Mouse (Mus musculus) right cerebral cortex, adult 2 months (tissue): Measurements from ENCODE around the gene Spock2.
"Not testable (repeated sequence)": the region's sequence is repeated elsewhere in the genome, so short reads cannot be mapped to it uniquely, and the experiment has no call there.

ENCODE experiments used
- DNase-seq, 2 experiments: peaks; one replicate each; pipeline ENCODE4 v3.0.0; 2021 to 2022; ENCODE audit warnings: low spot score in 2 of 2

Spock2 gene

DNA sequence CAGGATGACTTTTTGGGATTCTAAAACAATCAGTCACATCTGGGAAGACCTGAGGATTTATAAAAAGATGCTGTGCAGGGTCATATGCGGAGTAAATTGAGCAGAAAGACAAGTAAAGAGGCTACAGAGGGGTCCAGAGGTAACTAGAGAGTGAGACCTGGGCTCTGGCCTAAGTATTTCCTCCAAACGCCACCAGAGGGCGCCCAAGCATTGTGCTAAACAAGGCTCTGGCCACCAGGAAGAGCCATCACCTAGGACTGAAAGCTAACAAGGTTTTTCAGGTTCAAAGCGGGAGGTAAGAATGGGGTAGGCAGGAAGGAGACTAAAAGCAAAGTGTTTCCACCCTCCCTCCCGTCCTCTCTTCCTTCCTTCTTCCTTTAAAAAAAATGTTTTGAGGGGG is 42.1 kb downstream of the Spock2 start:
- DNase-seq: peak; percentile 77 to 84

DNA sequence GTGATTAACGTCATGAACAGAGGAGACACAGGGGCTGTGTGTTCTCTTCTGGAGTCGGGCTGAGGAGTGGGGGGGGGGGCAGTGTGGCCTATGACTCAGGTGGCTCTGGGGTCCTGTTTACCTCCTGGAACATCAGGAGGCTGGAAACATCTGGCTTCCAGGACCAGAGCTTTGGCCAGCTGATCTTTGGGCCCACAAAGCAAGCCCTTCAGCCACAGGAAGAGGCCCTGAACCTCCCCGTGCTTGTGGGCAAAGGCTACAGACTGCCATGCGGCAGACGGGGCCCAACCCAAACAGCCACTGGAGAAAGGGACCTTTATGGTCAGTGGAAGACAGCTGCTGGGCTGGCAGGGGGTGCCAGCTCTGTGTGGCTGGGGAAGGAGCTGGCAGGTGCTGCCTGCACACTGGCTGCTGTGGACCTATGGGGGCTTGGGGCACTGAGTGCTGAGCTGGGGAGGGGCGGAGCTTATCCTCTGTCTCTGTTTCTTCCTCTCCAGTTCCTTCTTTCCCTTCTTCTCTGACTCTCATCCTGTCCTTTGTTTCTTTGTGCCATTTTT is 45.2 kb downstream of the Spock2 start:
- DNase-seq: no peak

GRCm38 (mm10) chr10:60156016-60156415 is 50.0 kb downstream of the Spock2 start:
- DNase-seq: no peak

DNA sequence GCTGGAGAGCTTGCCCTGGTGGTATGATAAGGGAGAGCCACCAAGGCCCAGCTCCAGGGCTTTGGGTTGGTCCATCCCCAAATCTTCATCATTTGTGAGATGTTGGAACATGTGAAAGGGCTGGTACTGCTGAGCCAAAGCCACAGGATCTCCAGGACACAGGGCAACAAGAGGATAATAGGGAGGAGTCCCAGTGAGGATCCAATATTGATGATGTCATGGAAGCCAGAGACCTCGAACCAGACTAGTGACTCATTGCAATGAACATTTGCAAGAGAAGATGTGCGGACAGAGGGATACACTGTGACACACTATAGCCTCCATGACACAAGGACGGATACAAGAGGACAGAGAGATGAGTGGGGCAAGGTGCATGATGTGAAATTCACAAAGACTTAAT is 52.1 kb downstream of the Spock2 start:
- DNase-seq: no peak

- DNase-seq: not testable (repeated sequence)
These were observed 55.4 kb downstream of the Spock2 start for GRCm38 (mm10) chr10:60161397-60161796.

DNA sequence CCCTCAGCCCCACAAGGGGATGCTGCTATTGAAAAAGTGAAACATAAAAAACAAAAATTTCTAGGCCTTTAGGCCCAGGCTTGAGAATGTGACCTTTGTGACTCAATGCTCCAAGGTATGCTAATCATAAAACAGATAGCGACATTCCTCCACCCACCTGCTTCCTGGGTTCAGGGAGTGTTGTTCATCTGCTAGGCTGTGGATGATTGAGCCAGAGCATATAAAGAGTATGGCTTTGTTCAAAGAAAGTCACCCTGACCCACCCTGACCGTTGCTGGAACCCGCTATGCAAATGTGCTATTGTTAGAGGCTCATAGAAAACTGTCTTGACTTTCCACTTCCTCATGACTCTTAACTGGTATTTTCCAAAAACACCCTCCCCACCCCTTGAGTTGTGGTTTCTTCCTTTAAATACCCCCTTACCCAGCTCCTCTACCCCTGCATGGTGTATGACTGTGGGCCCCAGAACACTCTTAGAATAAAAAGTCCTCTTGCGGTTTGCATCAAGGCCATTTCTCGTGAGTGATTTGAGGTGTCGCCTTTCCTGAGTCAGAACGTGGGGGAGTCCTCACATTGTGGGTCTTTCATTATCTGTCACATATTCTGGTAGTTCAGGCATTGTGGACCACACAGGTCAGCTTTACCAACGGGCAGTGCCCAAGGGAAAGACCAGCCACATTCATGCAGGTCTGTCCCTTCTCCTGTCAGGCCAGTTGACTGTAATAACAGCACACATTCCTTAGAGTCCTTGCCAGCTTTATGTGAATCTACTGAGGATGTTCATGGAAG is 56.4 kb downstream of the Spock2 start:
- not testable (repeated sequence) for DNase-seq

DNA sequence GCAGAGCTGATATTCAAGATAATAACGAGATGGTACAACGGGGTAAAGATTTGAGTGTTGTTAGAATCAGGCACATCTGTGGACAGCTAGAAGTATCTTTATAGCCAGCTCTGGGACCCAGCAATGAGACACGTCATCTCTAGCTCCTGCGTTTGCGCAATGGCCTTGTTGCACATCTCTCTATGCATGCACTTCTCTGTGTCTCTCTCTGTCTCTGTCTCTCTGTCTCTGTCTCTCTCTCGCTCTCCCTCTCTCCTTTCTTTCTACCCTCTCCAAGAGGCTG is 56.9 kb downstream of the Spock2 start:
- no peak for DNase-seq

DNA sequence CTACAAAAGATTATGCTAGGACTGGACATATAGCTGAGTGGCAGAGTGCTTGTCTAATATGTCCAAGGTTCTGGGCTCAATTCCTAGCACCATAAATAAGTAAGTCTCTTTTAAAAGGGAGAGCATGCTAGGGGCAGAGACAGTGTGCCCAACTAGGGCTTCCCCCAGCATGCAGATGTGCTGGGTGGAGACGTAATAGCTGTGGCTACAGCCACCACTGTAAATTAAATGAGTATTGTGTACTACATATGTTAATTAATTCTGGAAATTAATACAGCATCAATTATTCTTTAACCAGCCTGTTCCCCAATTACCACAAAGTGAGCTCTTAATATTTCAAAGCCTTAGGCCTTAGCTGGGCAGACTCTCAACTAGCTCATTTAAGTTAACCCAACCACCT is 58.9 kb downstream of the Spock2 start:
- no peak for DNase-seq

DNA sequence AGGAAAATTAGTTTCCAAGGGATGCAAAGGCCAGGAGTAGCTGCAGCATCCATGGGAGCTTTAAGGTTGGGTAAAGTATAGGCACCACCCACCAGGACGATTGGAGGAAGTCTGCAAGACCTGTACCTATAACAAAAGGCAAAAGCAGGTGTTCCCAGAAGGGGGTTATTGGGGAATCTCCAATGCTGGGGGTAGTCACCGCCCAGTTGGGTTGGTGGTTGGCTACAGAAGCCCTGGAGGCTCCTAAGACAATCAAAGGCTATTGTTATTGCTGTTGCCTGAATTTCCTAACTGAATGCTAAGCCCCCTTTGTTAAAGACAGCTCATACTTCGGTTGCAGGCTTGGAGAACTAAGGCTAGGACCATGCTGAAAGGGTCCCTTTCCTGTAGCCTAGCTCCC is 60.0 kb downstream of the Spock2 start:
- DNase-seq: no peak

- no peak for DNase-seq
These were observed 62.3 kb downstream of the Spock2 start for GRCm38 (mm10) chr10:60168306-60168705.

- no peak for DNase-seq
These were observed 62.9 kb downstream of the Spock2 start for GRCm38 (mm10) chr10:60168960-60169359.

DNA sequence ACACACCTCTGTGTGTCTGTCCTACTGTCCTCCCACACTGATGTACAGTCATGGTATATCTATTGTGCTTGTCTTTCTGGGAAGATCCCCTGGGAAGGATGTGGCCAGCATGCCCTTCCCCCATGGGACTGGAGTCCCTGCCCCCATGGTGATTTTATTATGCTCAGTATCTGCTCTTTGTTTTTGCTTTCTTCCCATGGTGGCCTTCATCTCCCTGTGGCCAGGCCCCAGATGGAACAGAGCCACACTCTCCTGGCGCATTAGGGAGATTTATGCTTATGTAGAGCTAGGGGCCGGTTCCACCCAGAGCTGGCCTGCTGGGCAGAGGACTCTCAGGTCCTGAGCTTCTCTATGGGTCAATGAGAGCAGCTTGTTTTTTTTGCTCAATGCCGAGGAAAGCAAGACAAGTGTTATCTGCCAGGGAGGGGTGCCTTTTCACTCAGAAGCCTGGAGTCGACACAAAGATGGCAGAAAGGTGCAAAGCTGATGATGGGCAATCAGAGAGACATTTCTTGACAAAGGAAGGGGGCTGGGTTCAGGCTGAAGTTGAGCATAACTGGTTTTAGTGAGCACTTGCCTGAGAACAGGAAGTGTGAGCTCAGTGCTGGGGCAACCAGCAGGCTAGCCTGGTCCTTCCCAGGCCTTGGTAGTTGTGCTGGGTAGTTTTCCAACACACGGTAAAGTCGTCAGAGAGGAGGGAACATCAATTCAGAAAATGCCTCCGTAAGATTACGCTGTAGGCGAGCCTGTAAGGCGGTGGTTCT is 64.5 kb downstream of the Spock2 start:
- no peak for DNase-seq

DNA sequence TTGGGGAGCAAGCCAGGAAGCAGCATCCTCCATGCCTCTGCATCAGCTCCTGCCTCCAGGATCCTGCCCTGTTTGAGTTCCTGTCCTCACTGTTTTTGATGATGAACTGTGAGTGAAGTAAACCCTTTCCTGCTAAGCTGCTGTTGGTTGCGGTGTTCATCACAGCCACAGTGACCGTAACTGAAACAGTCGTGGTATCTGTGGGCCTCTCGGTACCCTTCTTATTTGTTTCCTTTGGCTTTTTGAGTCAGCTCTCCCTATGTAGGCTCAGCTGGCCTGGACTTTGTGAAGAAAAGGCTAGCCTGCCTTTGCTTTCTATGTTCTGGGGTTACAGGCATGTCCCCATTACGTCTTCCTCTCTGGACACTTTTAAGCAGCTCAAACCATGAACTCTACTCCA is 65.3 kb downstream of the Spock2 start:
- no peak for DNase-seq

DNA sequence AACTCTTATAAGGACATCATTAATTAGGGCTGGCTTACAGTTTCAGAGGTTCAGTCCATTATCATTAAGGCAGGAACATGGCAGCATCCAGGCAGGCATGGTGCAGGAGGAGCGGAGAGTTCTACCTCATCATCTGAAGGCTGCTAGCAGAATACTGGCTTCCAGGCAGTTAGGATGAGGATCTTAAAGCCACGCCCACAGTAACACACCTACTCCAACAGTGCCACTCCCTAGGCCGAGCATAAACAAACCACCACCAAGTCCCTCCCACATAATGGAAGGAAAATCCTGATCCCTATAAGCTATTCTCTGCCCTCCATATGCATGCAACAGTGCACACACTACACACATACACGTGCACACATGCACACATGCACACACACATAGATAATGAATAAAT is 66.3 kb downstream of the Spock2 start:
- no peak for DNase-seq

GRCm38 (mm10) chr10:60173035-60173434 is 67.0 kb downstream of the Spock2 start:
- DNase-seq: peak; percentile 93 to 96

- DNase-seq: no peak
These were observed 68.5 kb downstream of the Spock2 start for GRCm38 (mm10) chr10:60174506-60174905.

GRCm38 (mm10) chr10:60175306-60175705 is 69.3 kb downstream of the Spock2 start:
- DNase-seq: not testable (repeated sequence)
